Mouse (Mus musculus): ENCODE measurements around the gene Caprin2.

The Caprin2 gene

GRCm38 (mm10) chr6:148831728-148832121 is 64.3 kb downstream of the Caprin2 start:
- DNase-seq, result no peak

GRCm38 (mm10) chr6:148830748-148831727 is 65.0 kb downstream of the Caprin2 start, which contains the start of gene Ipo8:
Gene Ipo8, minus strand, starts transcription at chr6:148831467.
- DNase-seq, result peak; percentile 96

DNA sequence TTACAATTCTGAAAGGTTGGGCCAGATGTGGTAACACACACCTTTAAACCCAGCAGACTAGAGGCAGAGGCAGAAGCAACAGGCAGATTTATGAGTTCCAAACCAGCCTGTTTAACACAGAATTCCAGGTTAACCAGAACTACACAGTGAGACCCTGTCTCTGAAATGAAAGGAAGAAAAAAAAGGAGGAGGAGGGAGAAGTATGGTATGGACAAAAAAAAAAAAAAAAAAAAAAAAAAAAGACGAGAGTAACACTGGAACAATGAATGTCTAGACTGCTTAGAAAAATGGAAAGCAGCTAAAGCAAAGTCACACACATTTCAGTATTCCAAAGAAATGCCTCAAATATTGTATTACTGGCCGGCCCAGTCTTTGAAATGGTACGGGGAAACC is 65.7 kb downstream of the Caprin2 start:
- DNase-seq, result no peak

- no peak for DNase-seq
Observed at GRCm38 (mm10) chr6:148826119-148826518, 69.9 kb downstream of the Caprin2 start.

GRCm38 (mm10) chr6:148818624-148819343 is 77.3 kb downstream of the Caprin2 start:
- peak; percentile 45 for DNase-seq

- DNase-seq, result peak; percentile 11
Observed at GRCm38 (mm10) chr6:148816751-148817150, 79.3 kb downstream of the Caprin2 start.

- DNase-seq, result no peak
Observed at GRCm38 (mm10) chr6:148811117-148811516, 84.9 kb downstream of the Caprin2 start.

DNA sequence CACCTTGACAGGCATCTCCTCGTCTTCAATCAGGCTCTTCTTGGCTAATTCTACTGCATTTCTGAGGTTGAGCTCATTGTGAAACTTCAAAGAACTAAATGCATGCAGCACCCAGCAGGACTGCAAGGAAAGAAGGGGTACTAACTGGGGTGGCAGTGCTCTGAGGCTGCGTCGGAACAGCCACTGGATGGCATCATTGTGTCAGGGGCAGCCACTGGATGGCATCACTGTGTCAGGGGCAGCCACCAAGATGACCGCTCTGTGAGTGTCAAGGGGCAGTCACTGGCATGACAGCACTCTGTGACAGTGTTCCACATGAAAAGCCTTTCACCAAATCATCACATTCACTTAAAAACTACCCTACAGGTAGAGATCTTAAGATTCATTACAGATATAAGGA is 96.3 kb downstream of the Caprin2 start:
- no peak for DNase-seq

DNA sequence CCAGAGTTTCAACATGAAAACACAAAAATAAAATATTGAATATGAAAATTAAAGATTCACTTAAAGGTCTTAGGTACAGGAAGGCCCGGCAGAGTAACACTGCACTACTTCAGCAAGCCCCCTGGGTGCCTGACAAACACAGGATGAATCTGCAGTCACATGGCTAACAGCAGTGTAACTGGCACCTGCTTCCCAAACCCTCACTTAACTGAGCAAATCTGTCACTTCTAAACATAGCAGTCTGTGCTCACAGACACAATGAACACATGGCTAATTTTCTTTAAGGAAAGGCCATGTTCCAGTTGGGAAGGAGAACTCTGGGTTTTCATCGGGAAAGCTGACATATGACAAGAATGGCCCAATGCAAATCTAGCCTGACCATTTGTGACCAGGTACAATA is 100.9 kb downstream of the Caprin2 start:
- DNase-seq, result no peak
